Mouse (Mus musculus) neutrophil, adult 5-6 weeks (primary cell): ENCODE data around the gene Flad1. TPM values are rescaled to one million over a fixed set of nuclear protein-coding genes. Genes with fewer than 3 reads are reported as not detected.

Source experiments
- ATAC-seq: fragments of 151-379, 151-347 bp; 2 replicates; pipeline ENCODE4 v1.8.0; 2017; ENCODE audit warnings: mild to moderate bottlenecking, moderate TSS enrichment; ENCODE audit not compliant: insufficient number of reproducible peaks, poor library complexity, low FRiP score, severe bottlenecking; ENCODE audit errors: extremely low read depth
- total RNA-seq: library from RNA; stranded (forward); fragments of 200-1000 nt; gene quantifications from 2 replicates; pipeline ENCODE4 v1.2.3, GENCODE M21; 2017

The Flad1 gene
- total RNA-seq, 1 experiment from 2014 or later, result 25.6 TPM

DNA sequence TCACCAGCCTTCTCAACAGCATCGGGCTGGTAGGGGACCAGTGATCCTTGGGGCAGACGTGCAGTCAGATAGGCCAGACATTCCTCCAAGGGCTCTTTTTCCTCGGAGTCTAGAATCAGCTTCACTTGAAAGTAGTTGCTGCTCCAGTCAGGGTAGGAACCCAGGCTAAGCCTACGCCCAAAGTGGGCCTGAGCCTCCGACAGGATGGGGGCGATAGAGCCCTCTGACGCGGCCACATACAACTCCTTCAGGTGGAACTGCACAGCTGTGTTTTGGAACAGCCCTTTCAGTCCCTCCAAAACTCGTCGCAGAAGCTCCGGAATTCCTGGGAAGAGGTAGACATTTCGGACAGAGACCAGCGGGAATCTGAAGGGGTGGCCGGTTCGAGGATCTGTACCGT lies 3.2 kb downstream of the Flad1 start:
- no peak for ATAC-seq

- no peak for ATAC-seq
Measured at GRCm38 (mm10) chr3:89406887-89407286, 4.8 kb downstream of the Flad1 start.

DNA sequence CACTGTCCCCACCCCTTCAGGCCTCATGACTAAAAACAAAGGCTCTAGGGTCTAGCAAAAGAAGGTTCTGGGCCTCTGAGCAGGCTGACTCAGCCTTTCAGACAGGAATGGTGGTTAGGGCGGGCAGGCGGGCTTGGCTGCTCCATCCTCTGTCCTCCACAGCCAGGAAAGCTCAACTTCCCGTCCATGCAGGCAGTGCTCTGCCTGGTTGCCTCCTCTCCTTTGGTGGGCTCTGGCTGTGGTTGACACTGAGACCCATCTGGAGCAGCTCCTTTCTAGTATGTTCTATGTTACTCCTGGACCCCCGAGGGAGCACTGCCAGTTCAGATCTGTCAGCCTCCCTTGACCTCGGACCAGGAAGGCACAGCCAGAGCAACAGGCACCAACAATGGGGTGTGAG lies 9.0 kb downstream of the Flad1 start, which contains the start of gene Lenep:
Lenep (minus strand) TSS at position 101 of the 400 bp plus-strand sequence.
- no peak for ATAC-seq

DNA sequence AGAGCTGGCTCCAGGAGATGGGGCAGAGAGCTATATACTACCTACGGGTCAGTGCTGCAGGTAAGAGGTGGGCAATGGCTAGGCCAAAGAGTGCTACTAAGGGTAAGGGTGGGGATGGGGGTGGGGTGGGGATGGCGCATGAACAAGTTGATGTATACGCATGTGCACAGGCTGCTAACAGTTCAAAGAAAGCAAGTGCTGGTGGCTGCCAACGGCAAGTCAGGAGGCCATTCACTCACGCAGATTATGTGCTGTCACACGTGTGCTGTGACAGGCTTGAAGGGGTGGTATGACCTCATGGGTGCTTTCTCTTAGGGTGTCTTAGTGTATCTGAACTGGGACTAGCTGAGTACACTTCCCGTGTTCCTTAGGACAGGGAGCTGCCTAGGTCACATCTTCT lies 10.3 kb downstream of the Flad1 start:
- no peak for ATAC-seq

DNA sequence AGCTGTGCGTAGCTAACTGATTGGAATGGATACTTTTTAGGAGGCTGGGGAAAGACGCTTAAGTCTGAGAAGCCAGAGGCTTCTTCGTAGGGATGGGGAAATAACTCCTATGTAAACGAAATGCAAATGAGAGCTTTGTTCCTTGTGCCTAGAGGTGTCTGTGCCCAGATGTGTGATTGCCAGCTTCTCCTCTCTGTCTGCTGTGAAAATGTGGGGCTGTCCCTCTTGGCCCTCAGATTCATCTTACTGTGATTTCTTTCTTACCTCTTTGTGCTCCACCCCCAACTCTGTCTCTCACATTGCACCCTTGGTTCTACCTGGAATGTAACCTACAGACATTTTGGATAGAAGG lies 15.0 kb downstream of the Flad1 start:
- ATAC-seq, result no peak

DNA sequence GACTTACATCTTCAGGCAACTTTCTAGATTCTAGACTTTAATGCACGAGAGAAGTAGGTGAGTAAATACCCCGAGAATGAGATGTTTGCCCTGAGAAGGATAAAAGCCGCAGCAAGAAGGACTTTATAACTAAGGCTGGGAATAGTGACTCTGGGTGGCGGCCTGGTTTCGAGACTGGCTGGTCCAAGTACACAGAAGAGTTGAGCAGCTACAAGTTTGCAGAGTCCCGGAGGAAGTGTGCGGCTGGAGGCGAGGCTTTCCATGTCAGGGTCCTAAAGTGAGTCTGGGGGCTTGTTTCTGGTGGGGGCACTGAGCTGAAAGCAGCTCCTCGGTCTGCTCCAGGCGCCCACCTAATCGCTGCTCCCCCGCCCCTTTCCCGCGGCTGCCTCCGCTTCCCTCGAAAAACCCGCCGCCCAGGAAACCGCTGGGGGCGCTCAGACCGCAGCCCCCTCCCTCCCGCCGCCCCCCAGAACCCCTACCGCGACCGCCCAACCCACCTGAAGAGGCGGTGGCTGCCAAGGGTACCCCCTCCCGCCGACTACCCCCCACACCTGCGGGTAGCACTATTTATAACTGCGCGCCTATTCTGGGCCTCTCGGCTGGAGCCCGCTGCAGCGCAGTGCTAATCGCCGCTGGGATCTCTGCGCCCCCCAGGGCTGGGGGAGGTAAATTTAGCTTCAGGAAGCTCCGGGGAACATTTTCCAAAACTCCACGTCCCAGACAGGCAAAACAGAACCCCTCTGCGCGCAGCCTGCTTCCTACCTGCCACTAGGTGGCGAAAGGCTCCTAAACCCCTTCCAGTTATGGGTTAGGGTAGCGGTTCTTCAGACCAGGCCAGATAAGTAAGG lies 15.6 kb downstream of the Flad1 start:
- ATAC-seq, result peak; percentile 18; the same call in 1 of the 2 replicates

DNA sequence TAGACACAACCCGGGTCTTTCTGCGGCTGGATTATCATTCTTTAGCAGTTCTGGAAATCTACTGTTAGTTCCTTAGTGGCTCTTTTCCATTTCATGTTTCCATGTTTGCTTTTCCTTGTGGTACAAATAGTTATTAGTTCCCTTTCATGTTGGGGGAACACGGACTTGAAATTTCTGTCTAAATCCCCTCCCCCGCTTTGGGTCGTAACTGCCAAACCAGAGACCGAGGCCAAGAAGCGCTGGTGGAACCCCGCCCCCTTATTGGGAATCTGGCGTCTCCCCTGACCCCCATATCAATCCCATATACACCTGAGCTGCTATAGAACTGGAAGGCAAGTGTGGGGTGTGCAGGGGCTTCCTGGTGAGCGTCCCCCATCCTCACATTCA lies 16.3 kb downstream of the Flad1 start:
- ATAC-seq, result no peak

- no peak for ATAC-seq
Measured at GRCm38 (mm10) chr3:89394894-89395256, 16.8 kb downstream of the Flad1 start.

GRCm38 (mm10) chr3:89394006-89394893 lies 17.4 kb downstream of the Flad1 start, which contains the start of gene Zbtb7b:
Gene Zbtb7b, minus strand, starts transcription at chr3:89394776.
- ATAC-seq, result peak; percentile 59

DNA sequence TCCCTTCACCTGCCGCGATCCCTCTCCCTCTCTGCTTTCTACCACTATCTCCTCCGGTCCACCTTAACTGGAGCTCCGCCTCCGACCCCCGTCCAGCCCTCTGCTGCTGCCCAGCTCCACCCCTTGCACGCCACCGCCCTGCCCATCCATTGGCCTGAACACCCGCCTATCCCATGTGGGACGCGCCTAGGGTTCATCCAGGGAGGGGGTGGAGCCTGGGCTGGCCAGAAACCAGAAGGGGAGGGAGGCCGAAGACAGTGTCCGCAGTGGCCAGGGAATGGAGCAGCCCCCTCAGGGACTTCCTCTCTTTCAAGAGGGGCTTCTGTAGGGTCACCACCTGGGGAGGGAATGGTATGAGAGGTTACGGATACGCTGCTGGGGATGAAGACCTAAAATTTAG lies 18.1 kb downstream of the Flad1 start:
- ATAC-seq, result peak; percentile 78

- no peak for ATAC-seq
Measured at GRCm38 (mm10) chr3:89392871-89393311, 18.8 kb downstream of the Flad1 start.

- no peak for ATAC-seq
Measured at GRCm38 (mm10) chr3:89391663-89392511, 19.8 kb downstream of the Flad1 start.

DNA sequence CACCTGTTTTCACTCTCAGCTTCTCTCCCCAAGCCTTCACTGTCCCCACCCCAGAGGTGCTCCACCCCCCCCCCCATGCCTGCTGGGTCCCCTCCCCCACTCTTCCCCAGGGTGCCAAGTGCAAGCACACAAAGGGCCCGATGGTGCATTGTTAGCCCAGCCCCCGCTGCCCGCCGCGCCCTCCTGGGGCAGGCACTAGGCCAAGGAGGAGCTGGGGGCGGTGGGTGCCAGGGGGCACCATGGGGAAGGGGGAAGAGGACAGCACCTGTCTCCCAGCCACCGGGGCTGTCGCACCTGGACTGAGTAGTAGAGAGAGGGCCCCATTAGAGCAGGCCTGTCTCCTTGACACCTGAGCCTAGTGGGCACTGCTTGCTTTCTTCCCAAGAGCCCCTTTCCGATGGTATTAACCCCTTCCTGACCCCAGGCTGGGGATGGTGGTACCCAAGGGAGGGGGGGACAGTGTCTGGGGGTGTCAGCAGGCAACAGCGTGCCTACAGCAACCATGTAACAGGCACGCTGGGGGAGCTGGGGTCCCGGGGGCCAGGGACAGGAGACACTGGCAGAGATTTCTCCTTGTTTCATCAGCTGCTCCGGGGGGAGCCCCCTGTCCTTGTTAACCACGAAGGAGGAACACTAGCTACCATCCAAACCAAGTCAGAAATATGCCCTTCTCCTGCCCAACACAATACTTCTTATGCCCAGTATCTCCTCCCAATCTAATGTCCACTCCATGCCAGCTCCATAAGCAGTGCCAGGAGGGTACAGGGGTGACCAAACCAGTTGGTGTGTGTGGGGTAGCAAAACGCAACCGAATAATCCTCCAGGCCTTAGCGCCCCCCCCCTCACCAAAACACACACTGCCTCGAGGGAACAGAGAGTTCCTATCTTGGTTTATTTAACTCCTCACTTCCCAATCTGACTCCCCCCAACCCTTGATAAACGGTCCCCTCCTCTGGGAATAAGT lies 20.7 kb downstream of the Flad1 start:
- no peak for ATAC-seq

GRCm38 (mm10) chr3:89390111-89390515 lies 21.6 kb downstream of the Flad1 start:
- ATAC-seq, result no peak

GRCm38 (mm10) chr3:89388901-89389740 lies 22.5 kb downstream of the Flad1 start:
- peak; percentile 47 for ATAC-seq

GRCm38 (mm10) chr3:89388134-89388881 lies 23.4 kb downstream of the Flad1 start:
- no peak for ATAC-seq
